Mouse (Mus musculus) cerebellum, adult 9-11 months (tissue): Measurements from ENCODE around the gene Rin2.

Source experiments
- DNase-seq: peaks from one replicate; pipeline ENCODE4 v3.0.0; 2022

Rin2 gene

GRCm38 (mm10) chr2:145737196-145737595, 62.2 kb downstream of the Rin2 start:
- no peak for DNase-seq

GRCm38 (mm10) chr2:145740729-145741128, 65.7 kb downstream of the Rin2 start:
- no peak for DNase-seq

GRCm38 (mm10) chr2:145742795-145743710, 68.0 kb downstream of the Rin2 start:
- DNase-seq: no peak

GRCm38 (mm10) chr2:145746406-145746805, 71.4 kb downstream of the Rin2 start:
- no peak for DNase-seq

- DNase-seq: no peak
These were observed 74.6 kb downstream of the Rin2 start for GRCm38 (mm10) chr2:145749645-145750044.

GRCm38 (mm10) chr2:145752572-145752971, 77.6 kb downstream of the Rin2 start:
- no peak for DNase-seq

GRCm38 (mm10) chr2:145753973-145754372, 79.0 kb downstream of the Rin2 start:
- DNase-seq: no peak

- DNase-seq: no peak
These were observed 81.1 kb downstream of the Rin2 start for GRCm38 (mm10) chr2:145755864-145756822.

- DNase-seq: no peak
These were observed 85.1 kb downstream of the Rin2 start for GRCm38 (mm10) chr2:145760121-145760520.

- DNase-seq: no peak
These were observed 86.4 kb downstream of the Rin2 start for GRCm38 (mm10) chr2:145761436-145761835.

GRCm38 (mm10) chr2:145769964-145770363, 94.9 kb downstream of the Rin2 start:
- no peak for DNase-seq

GRCm38 (mm10) chr2:145770730-145771536, 95.9 kb downstream of the Rin2 start:
- no peak for DNase-seq

GRCm38 (mm10) chr2:145783247-145783646, 108.2 kb downstream of the Rin2 start:
- no peak for DNase-seq

- DNase-seq: no peak
These were observed 109.4 kb downstream of the Rin2 start for GRCm38 (mm10) chr2:145784246-145784935.

- no peak for DNase-seq
These were observed 109.9 kb downstream of the Rin2 start for GRCm38 (mm10) chr2:145784964-145785363.

GRCm38 (mm10) chr2:145785758-145786617, 111.0 kb downstream of the Rin2 start:
- DNase-seq: peak; percentile 11

- no peak for DNase-seq
These were observed 111.6 kb downstream of the Rin2 start for GRCm38 (mm10) chr2:145786618-145786932.

- no peak for DNase-seq
These were observed 112.5 kb downstream of the Rin2 start for GRCm38 (mm10) chr2:145787486-145787885.

- no peak for DNase-seq
These were observed 113.7 kb downstream of the Rin2 start for GRCm38 (mm10) chr2:145788562-145789346.

- DNase-seq: no peak
These were observed 118.7 kb downstream of the Rin2 start for GRCm38 (mm10) chr2:145793702-145794101.
